Mouse (Mus musculus): ENCODE results near the gene Foxk1.

- no peak for TF ChIP-seq CTCF (IDR thresholded peaks at IDR 0.05; ENCODE audit: low read depth)
- peak; percentile 52 for TF ChIP-seq EP300 (IDR thresholded peaks at IDR 0.05; ENCODE audit: low read depth)
These were observed 62.5 kb downstream of the Foxk1 start, which contains the start of gene Ap5z1 for GRCm38 (mm10) chr5:142463461-142464454.
